Mouse (Mus musculus) CH12.LX (cell line): ENCODE results near the gene Numb. TPM values are rescaled to one million over a fixed set of nuclear protein-coding genes. Genes with fewer than 3 reads are reported as not detected.

Experiments
- DNase-seq: peaks from one replicate; pipeline ENCODE4 v3.0.0-alpha.2; 2013; ENCODE audit errors: extremely low read depth
- H3K27ac ChIP-seq: 2 replicates; pipeline ENCODE4 v1.5.1; 2012; ENCODE audit warnings: low read depth, mild to moderate bottlenecking, control low read depth, moderate library complexity; ENCODE audit not compliant: insufficient read depth
- H3K27me3 ChIP-seq: replicated peaks from 2 replicates; pipeline ENCODE3; 2012; ENCODE audit warnings: inconsistent platforms
- H3K36me3 ChIP-seq, 2 experiments: replicated peaks in 1 of 2; 2 replicates each; pipeline versions ENCODE3 to v1.6.1; 2012; ENCODE audit warnings: inconsistent platforms in 1 of 2, low read length in 1 of 2, mild to moderate bottlenecking in 1 of 2, mixed read lengths in 1 of 2, moderate library complexity in 1 of 2; ENCODE audit not compliant: control insufficient read depth in 1 of 2, insufficient read depth in 1 of 2
- H3K4me1 ChIP-seq, 2 experiments: 2 replicates each; pipeline ENCODE4 v1.6.1; 2012; ENCODE audit warnings: inconsistent platforms in 1 of 2, moderate library complexity in 1 of 2; ENCODE audit not compliant: insufficient read depth in 2 of 2, control insufficient read depth in 1 of 2
- H3K4me2 ChIP-seq: 2 replicates; pipeline ENCODE4 v1.6.1; 2012; ENCODE audit warnings: low read depth, mild to moderate bottlenecking, control low read depth; ENCODE audit not compliant: poor library complexity, insufficient read depth, severe bottlenecking
- H3K4me3 ChIP-seq, 3 experiments: fragments of 150-350 bp in 1 of 3; sonication (generic) in 1 of 3; replicated peaks in 1 of 3; 2 replicates each; pipeline versions ENCODE3 to v1.5.1; 2011 to 2012; ENCODE audit warnings: low read depth in 2 of 3, low read length in 2 of 3, mild to moderate bottlenecking in 2 of 3, moderate library complexity in 2 of 3, control low read depth in 1 of 3, improper control_type of control experiment in 1 of 3, inconsistent platforms in 1 of 3, mixed read lengths in 1 of 3; ENCODE audit not compliant: poor library complexity in 1 of 3
- H3K79me2 ChIP-seq: replicated peaks from 2 replicates; pipeline ENCODE4 v1.6.1; 2012; ENCODE audit warnings: mild to moderate bottlenecking, moderate library complexity; ENCODE audit not compliant: control insufficient read depth, poor library complexity, insufficient read depth, severe bottlenecking; ENCODE audit errors: extremely low read depth
- H3K9ac ChIP-seq: 2 replicates; pipeline ENCODE4 v1.6.1; 2012; ENCODE audit warnings: low read depth, mild to moderate bottlenecking, control low read depth, moderate library complexity; ENCODE audit not compliant: insufficient read depth
- H3K9me3 ChIP-seq: replicated peaks from 2 replicates; pipeline ENCODE3; 2012; ENCODE audit warnings: low read length, inconsistent platforms, mixed read lengths
- CHD1 ChIP-seq: IDR thresholded peaks from 2 replicates; pipeline ENCODE4 v1.6.1; 2012; ENCODE audit warnings: low read depth, low read length, improper control_type of control experiment, inconsistent platforms
- CHD2 ChIP-seq: IDR thresholded peaks from 2 replicates; pipeline ENCODE4 v1.6.1; 2011; ENCODE audit warnings: low read length, improper control_type of control experiment
- E2F4 ChIP-seq: IDR thresholded peaks from 2 replicates; pipeline ENCODE4 v1.6.1; 2011; ENCODE audit warnings: low read depth, low read length, improper control_type of control experiment; ENCODE audit not compliant: insufficient replicate concordance
- EP300 ChIP-seq: IDR thresholded peaks from 2 replicates; pipeline ENCODE4 v1.6.1; 2011; ENCODE audit warnings: low read length, improper control_type of control experiment
- ETS1 ChIP-seq: conservative IDR thresholded peaks from 2 replicates; pipeline ENCODE4 v1.6.1; 2012; ENCODE audit warnings: low read depth, mild to moderate bottlenecking, inconsistent platforms, low read length, improper control_type of control experiment, moderate library complexity
- GABPA ChIP-seq: IDR thresholded peaks from 2 replicates; pipeline ENCODE4 v1.6.1; 2012; ENCODE audit warnings: low read depth, low read length, improper control_type of control experiment, inconsistent platforms; ENCODE audit not compliant: insufficient replicate concordance
- HCFC1 ChIP-seq: IDR thresholded peaks from 2 replicates; pipeline ENCODE4 v1.6.1; 2012; ENCODE audit warnings: low read depth, mild to moderate bottlenecking, inconsistent platforms, low read length, improper control_type of control experiment
- JUN ChIP-seq: IDR thresholded peaks from 2 replicates; pipeline ENCODE4 v1.6.1; 2011; ENCODE audit warnings: low read depth, mild to moderate bottlenecking, low read length, improper control_type of control experiment, moderate library complexity; ENCODE audit not compliant: insufficient read depth
- KAT2A ChIP-seq: IDR thresholded peaks from 2 replicates; pipeline ENCODE4 v1.6.1; 2012; ENCODE audit warnings: low read length, improper control_type of control experiment, inconsistent platforms; ENCODE audit not compliant: insufficient replicate concordance
- MAFK ChIP-seq: IDR thresholded peaks from 2 replicates; pipeline ENCODE4 v1.6.1; 2011; ENCODE audit warnings: low read length, improper control_type of control experiment; ENCODE audit not compliant: insufficient replicate concordance
- MAX ChIP-seq: IDR thresholded peaks from 2 replicates; pipeline ENCODE4 v1.6.1; 2011; ENCODE audit warnings: low read length, improper control_type of control experiment
- MAZ ChIP-seq: IDR thresholded peaks from 2 replicates; pipeline ENCODE4 v1.6.1; 2012; ENCODE audit warnings: low read depth, mild to moderate bottlenecking, inconsistent platforms, low read length, improper control_type of control experiment, moderate library complexity
- MXI1 ChIP-seq: IDR thresholded peaks from 2 replicates; pipeline ENCODE4 v1.6.1; 2011; ENCODE audit warnings: mild to moderate bottlenecking, low read depth, low read length, improper control_type of control experiment
- MYC ChIP-seq: IDR thresholded peaks from 2 replicates; pipeline ENCODE4 v1.6.1; 2011; ENCODE audit warnings: low read depth, mild to moderate bottlenecking, improper control_type of control experiment, low read length
- NELFE ChIP-seq: IDR thresholded peaks from 2 replicates; pipeline ENCODE4 v1.6.1; 2011; ENCODE audit warnings: low read depth, low read length, improper control_type of control experiment
- PAX5 ChIP-seq: IDR thresholded peaks from 2 replicates; pipeline ENCODE4 v1.6.1; 2012; ENCODE audit warnings: low read length, inconsistent platforms, mixed read lengths
- POLR2A ChIP-seq: IDR thresholded peaks from 2 replicates; pipeline ENCODE4 v1.6.1; 2011; ENCODE audit warnings: low read depth, mild to moderate bottlenecking, improper control_type of control experiment, low read length
- RAD21 ChIP-seq: IDR thresholded peaks from 2 replicates; pipeline ENCODE4 v1.6.1; 2011; ENCODE audit warnings: low read depth, mild to moderate bottlenecking, low read length, improper control_type of control experiment, moderate library complexity
- RCOR1 ChIP-seq: conservative IDR thresholded peaks from 2 replicates; pipeline ENCODE4 v1.6.1; 2012; ENCODE audit warnings: low read depth, mild to moderate bottlenecking, inconsistent platforms, low read length, improper control_type of control experiment
- SMC3 ChIP-seq: IDR thresholded peaks from 2 replicates; pipeline ENCODE4 v1.6.1; 2011; ENCODE audit warnings: low read depth, low read length, improper control_type of control experiment
- TBP ChIP-seq: conservative IDR thresholded peaks from 2 replicates; pipeline ENCODE4 v1.6.1; 2011; ENCODE audit warnings: low read depth, low read length, improper control_type of control experiment
- TCF12 ChIP-seq: IDR thresholded peaks from 2 replicates; pipeline ENCODE4 v1.6.1; 2014; ENCODE audit warnings: low read depth, mild to moderate bottlenecking, inconsistent platforms, low read length, improper control_type of control experiment
- UBTF ChIP-seq: IDR thresholded peaks from 2 replicates; pipeline ENCODE4 v1.6.1; 2012; ENCODE audit warnings: low read depth, mild to moderate bottlenecking, inconsistent platforms, low read length, improper control_type of control experiment, moderate library complexity
- USF1 ChIP-seq: IDR thresholded peaks from 2 replicates; pipeline ENCODE4 v1.6.1; 2014; ENCODE audit warnings: low read depth, mild to moderate bottlenecking, inconsistent platforms, low read length, improper control_type of control experiment
- USF2 ChIP-seq: conservative IDR thresholded peaks from 2 replicates; pipeline ENCODE4 v1.6.1; 2011; ENCODE audit warnings: low read depth, low read length, improper control_type of control experiment
- dilution Hi-C: fragments of 300-500 bp; cut with MboI; formaldehyde crosslinking; loops from 2 replicates; pipeline ENCODE4 v1.14.3; 2020; ENCODE audit warnings: low sequenced_read_pairs; ENCODE audit not compliant: extremely low pct_unique_long_range_greater_than_20kb, extremely low pct_ligation_motif_present
- in situ Hi-C: fragments of 300-500 bp; cut with MboI; formaldehyde crosslinking; loops from 3 replicates; pipeline ENCODE4 v1.14.3; 2019; ENCODE audit warnings: low sequenced_read_pairs, low pct_ligation_motif_present, low pct_unique_long_range_greater_than_20kb, mixed read lengths
- polyA plus RNA-seq: library from polyadenylated mRNA; unstranded; fragments of >175 nt; gene quantifications from 2 replicates; pipeline ENCODE4 v1.2.1, GENCODE M21; 2012; ENCODE audit warnings: low read depth; ENCODE audit not compliant: insufficient read length
- total RNA-seq, 2 experiments: library from RNA; depleted of rRNA; stranded (reverse); fragments of 300-350 nt in 1 of 2; fragments of >200 nt in 1 of 2; gene quantifications; 2 replicates each; pipeline ENCODE4 v1.2.3; 2012 to 2014

Numb gene
- total and polyA plus RNA-seq, 3 experiments, result 5.3 to 6.9 (median 5.7) TPM

DNA sequence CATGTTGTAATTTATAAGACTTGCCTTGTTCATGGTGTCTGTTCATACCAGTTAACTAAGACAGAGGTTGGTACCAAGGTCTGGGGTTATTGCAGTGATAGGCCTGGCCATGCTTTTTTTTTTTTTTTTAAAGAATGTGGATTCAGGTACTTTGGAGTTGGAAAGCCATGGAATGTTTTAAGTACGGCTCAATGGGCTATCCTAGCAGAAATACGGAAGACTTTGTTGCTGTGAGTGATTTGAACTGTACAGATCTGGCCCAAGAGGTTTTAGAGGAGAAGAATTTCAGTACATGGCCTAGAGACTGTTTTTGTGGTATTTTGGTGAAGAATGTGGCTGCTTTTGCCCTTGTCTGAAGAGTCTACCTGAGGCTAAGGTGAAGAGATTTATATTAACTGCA, 63.7 kb downstream of the Numb start:
- dilution Hi-C loops, result no loop called here
- in situ Hi-C loops, result no loop called here
- TF ChIP-seq MYC, result no peak
- no peak for TF ChIP-seq PAX5
- no peak for TF ChIP-seq E2F4
- no peak for TF ChIP-seq MAZ
- TF ChIP-seq MAX, result no peak
- no peak for TF ChIP-seq USF1
- no peak for TF ChIP-seq POLR2A
- TF ChIP-seq KAT2A, result no peak
- no peak for TF ChIP-seq TCF12
- TF ChIP-seq RAD21, result no peak
- no peak for TF ChIP-seq ETS1
- TF ChIP-seq UBTF, result no peak
- no peak for TF ChIP-seq EP300
- no peak for TF ChIP-seq HCFC1
- no peak for TF ChIP-seq CHD2
- TF ChIP-seq NELFE, result no peak
- no peak for TF ChIP-seq JUN

DNA sequence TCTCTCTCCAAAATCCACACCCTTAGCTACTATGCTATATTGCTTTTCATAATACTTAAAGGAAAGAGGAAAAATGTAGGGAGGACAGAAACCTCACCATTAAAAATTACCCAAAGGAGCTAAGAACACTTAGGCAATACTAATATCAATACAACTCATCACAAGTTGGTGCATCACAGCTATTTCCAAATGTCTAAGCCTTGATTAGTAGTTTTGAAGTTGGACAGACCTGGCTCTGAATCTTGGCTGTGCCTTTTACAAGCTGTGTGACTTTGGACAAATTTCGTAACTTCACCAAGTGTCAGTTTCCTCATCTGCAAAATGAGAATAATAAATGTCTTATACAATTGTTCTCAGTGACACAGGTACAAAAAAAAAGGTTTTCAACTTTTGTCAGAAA, 66.5 kb downstream of the Numb start:
- Histone ChIP-seq H3K4me3 (no peak overlapping the region), H3K4me2 (no peak overlapping the region), H3K27me3 (no peaks in the 10 kb centered on the region), H3K27ac (no peak overlapping the region), H3K4me1 (peaks cover 4 to 34% of the 10 kb centered on the region in 2 experiments), H3K36me3 (no peaks in the 10 kb centered on the region), H3K79me2 (no peaks in the 10 kb centered on the region; the same call in 1 of the 2 replicates), H3K9ac (no peak overlapping the region), H3K9me3 (no peaks in the 10 kb centered on the region)
- in situ Hi-C loops (no loop called here), dilution Hi-C loops (no loop called here)
- DNase-seq, result no peak
- TF ChIP-seq USF2 (no peak), E2F4 (no peak), TBP (no peak), USF1 (no peak), EP300 (no peak), ETS1 (no peak), GABPA (no peak), CHD1 (no peak), PAX5 (no peak), SMC3 (no peak), HCFC1 (no peak), NELFE (no peak), MAZ (no peak), RCOR1 (no peak), MXI1 (no peak), MAFK (no peak), CHD2 (no peak)

More for the DNA sequence above, 63.7 kb downstream of the Numb start:
- Histone ChIP-seq H3K36me3 (no peaks in the 10 kb centered on the region), H3K4me1 (peaks cover 4 to 18% of the 10 kb centered on the region in 2 experiments), H3K4me3 (no peak overlapping the region), H3K9me3 (peaks cover 7% of the 10 kb centered on the region), H3K79me2 (no peaks in the 10 kb centered on the region; the same call in 1 of the 2 replicates), H3K27ac (no peak overlapping the region), H3K9ac (no peak overlapping the region), H3K27me3 (no peaks in the 10 kb centered on the region), H3K4me2 (no peak overlapping the region)
- DNase-seq, result no peak
